14 mouse cellular contexts compared by ENCODE assay signal in the genomic region with DNA sequence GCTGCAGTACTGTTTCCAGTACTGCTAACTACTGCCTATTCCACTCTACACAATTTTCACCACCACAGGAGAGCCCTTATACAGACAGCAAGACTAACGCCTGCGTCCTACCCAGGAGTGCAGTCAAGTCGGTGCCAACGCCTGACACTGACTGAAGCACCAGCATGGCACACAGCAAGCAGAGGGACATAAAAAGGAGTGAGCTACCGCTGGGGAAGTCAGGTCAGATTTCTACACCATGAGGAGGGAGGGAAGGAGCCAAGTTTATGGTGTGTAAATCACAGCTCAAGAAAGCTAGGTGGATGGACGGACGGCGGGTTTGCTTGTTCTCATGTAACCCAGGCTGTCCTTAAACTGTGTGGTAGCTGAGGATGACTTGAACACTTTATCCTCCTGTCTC.
"Had no signal": no experiment of that assay in that cellular context is flagged by ENCODE, and none has a peak within 500 bp of the region (broad histone marks: within the 10 kb centered on the region; RNA-seq: fewer than 3 reads in every experiment).

No protein-coding gene starts in this region.

- H3K9me3 ChIP-seq: limb, embryonic 12.5 days; limb, embryonic 15.5 days; lung, embryonic 15.5 days had no signal

- DNase-seq: left cerebral cortex, postnatal 4 days; liver, postnatal 0 days; lung, postnatal 10 days; lung, postnatal 36 days; midbrain, embryonic 14.5 days; thymus, adult 2 months; thymus, postnatal 14 days; thymus, postnatal 4 days had no signal

- H3K4me2 ChIP-seq: limb, embryonic 12.5 days; limb, embryonic 15.5 days; liver, embryonic 11.5 days; lung, embryonic 15.5 days; midbrain, embryonic 11.5 days had no signal

- H3K27ac ChIP-seq: limb, embryonic 12.5 days; limb, embryonic 15.5 days; liver, embryonic 14.5 days; lung, embryonic 15.5 days had no signal

- ATAC-seq: liver, postnatal 0 days had no signal

- H3K27me3 ChIP-seq: limb, embryonic 12.5 days; limb, embryonic 15.5 days; lung, embryonic 15.5 days had no signal

- H3K9ac ChIP-seq: limb, embryonic 12.5 days; limb, embryonic 15.5 days; liver, embryonic 14.5 days; liver, postnatal 0 days; lung, embryonic 15.5 days had no signal

- H3K36me3 ChIP-seq: limb, embryonic 12.5 days; limb, embryonic 15.5 days; lung, embryonic 15.5 days had no signal

- H3K4me3 ChIP-seq: limb, embryonic 12.5 days; limb, embryonic 15.5 days; lung, embryonic 15.5 days had no signal
